Mouse (Mus musculus): ENCODE results near the gene BC030867. TPM values are rescaled to one million over a fixed set of nuclear protein-coding genes. Genes with fewer than 3 reads are reported as not detected.

BC030867 gene
- polyA plus RNA-seq, 1 experiment, result 1.4 TPM

DNA sequence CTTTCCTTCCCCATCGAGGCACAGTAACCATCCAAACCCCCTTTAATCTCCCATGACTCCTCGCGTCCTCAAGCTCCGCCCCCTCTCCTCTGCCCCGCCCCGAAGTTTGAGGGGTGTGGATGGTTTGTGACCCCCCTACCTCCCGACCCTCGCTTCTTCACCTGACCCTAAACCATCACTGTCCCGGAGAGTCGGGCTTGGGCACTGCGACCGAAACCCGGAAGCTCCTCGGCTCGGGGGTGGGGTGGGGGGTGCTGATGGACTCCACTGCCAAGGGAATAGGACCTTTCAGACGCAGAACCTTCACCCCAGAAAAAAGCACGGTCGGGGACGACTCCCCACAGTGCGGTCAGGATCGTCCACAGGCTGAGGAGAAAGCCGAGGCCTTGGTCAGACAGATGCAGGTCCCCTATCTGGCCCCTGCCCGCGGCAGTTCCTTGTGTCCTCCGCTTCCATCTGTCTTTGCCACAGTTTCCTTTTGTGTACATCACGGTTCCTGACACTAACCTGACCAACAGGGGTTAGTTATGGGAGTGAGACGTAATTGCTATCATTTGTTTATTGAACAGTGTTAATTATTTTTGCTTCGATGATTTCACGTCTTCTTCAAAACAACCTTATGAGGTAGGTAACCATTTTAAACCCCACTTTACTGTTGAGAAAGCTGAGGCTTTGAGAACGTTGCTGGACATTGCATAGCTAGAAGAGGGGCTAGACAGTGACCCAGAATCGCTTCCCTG lies 36.6 kb downstream of the BC030867 start:
- Histone ChIP-seq H3K27ac (ENCODE audit: insufficient read depth, low read length) (peak overlapping the region; percentile 34; the same call in 1 of the 2 replicates), H3K4me1 (ENCODE audit: control insufficient read depth, insufficient read depth, low read length) (no peaks in the 10 kb centered on the region), H3K4me3 (ENCODE audit: insufficient read depth, low read length) (peak overlapping the region; percentile 70)
- TF ChIP-seq POLR2A (IDR thresholded peaks at IDR 0.05; ENCODE audit: extremely low read depth, insufficient read depth, low read length) (no peak), CTCF (IDR thresholded peaks at IDR 0.05; ENCODE audit: extremely low read depth, insufficient read depth, low read length) (no peak)

DNA sequence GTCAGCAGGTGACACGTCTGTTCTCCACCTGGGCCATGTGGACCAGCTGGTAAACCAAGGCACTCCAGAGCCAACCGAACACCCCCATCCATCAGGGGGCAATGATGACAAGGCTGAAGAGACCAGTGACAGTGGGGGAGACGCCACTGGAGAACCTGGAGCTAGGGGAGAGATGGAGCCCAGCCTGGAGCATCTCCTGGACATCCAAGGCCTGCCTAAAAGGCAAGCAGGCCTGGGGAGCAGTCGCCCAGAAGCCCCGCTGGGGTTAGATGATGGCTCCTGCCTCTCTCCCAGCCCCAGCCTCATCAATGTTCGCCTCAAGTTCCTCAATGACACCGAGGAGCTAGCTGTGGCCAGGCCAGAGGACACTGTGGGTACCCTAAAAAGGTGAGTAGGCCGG lies 38.8 kb downstream of the BC030867 start:
- Histone ChIP-seq H3K27ac (ENCODE audit: insufficient read depth, low read length) (no peak overlapping the region), H3K4me3 (ENCODE audit: insufficient read depth, low read length) (no peak overlapping the region), H3K4me1 (ENCODE audit: control insufficient read depth, insufficient read depth, low read length) (no peaks in the 10 kb centered on the region)
- no peak for TF ChIP-seq CTCF (IDR thresholded peaks at IDR 0.05; ENCODE audit: extremely low read depth, insufficient read depth, low read length)
- TF ChIP-seq POLR2A (IDR thresholded peaks at IDR 0.05; ENCODE audit: extremely low read depth, insufficient read depth, low read length), result no peak

DNA sequence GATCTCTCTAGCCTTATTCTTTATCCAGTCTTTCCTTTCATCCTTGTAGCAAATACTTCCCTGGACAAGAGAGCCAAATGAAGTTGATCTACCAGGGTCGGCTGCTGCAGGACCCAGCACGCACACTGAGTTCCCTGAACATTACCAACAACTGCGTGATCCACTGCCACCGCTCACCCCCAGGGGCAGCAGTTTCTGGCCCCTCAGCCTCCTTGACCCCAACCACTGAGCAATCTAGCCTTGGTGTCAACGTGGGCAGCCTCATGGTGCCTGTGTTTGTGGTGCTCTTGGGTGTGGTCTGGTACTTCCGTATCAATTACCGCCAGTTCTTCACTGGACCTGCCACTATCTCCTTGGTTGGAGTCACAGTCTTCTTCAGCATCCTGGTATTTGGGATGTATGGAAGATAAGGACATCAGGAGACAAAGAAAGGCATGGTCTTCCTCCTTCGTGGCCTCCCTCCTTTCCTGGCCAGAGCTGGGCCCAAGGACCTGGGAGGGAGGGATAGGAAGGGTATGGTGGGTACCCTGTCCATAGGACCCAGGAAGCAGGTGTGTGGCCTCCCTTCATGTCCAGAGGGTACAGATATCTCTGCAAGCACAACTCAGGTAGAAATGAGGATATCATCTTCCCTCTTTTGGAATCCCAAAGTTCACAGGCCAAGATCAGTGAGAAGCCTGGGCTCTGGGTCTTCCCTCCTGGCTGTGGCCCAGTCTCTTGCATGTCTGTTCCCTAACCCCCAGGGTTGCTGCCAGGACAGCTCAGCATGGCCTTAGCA lies 39.5 kb downstream of the BC030867 start:
- no peak overlapping the region for H3K4me3 ChIP-seq (ENCODE audit: insufficient read depth, low read length)
- no peak overlapping the region for H3K27ac ChIP-seq (ENCODE audit: insufficient read depth, low read length)
- no peaks in the 10 kb centered on the region for H3K4me1 ChIP-seq (ENCODE audit: control insufficient read depth, insufficient read depth, low read length)
- TF ChIP-seq CTCF (IDR thresholded peaks at IDR 0.05; ENCODE audit: extremely low read depth, insufficient read depth, low read length) (no peak), POLR2A (IDR thresholded peaks at IDR 0.05; ENCODE audit: extremely low read depth, insufficient read depth, low read length) (no peak)

DNA sequence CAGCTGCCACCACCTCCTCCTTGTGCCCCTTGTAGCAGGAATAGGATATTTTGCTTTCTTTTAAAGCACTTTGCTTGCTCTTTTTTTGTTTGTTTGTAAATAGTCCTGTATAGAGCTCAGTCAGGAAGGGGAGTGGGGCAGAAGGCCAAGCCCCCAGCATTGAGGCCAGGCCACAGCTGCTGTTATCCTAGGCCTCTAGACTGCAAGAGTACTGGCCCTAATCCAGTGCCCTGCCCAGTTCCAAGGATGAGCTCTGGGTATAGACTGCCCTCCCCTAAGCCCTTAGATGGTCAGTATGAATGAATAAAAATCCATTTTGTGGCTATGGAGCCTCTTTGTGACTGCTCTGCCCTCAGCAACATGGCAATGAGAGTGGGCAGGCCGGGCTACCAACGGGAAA lies 40.2 kb downstream of the BC030867 start:
- TF ChIP-seq CTCF (IDR thresholded peaks at IDR 0.05; ENCODE audit: extremely low read depth, insufficient read depth, low read length), result no peak
- TF ChIP-seq POLR2A (IDR thresholded peaks at IDR 0.05; ENCODE audit: extremely low read depth, insufficient read depth, low read length), result no peak
- H3K4me1 ChIP-seq (ENCODE audit: control insufficient read depth, insufficient read depth, low read length), result no peaks in the 10 kb centered on the region
- no peak overlapping the region for H3K4me3 ChIP-seq (ENCODE audit: insufficient read depth, low read length)
- H3K27ac ChIP-seq (ENCODE audit: insufficient read depth, low read length), result no peak overlapping the region

DNA sequence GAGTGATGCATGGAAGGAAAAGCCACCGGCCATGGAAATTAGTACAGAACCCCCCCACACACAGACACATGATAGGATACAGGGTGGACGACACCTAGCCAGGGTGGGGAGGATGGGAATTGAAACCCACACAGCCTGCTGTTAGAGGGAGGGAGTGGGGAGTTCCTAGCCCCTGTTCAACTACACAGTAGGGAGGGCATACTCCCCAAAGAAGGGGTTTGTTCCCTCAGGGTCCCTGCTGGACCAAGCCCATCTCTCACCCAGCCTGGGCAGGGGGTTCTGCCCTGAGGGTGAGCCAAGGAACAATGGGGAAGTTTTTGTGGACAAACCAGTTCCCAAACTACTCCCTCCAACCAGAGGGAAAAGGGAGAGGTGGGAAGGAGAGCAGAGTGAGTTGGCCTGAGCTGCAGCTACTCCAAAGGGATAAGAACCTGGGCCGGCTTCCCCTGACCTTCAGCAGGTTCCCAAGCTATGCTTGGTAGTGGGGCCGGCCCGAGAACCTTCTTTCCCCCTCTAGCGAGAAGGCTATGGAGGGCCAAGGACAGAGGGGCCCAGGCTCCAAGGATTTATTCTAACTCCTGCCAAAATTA lies 40.9 kb downstream of the BC030867 start:
- no peak overlapping the region for H3K27ac ChIP-seq (ENCODE audit: insufficient read depth, low read length)
- TF ChIP-seq CTCF (IDR thresholded peaks at IDR 0.05; ENCODE audit: extremely low read depth, insufficient read depth, low read length), result no peak
- no peak for TF ChIP-seq POLR2A (IDR thresholded peaks at IDR 0.05; ENCODE audit: extremely low read depth, insufficient read depth, low read length)
- no peak overlapping the region for H3K4me3 ChIP-seq (ENCODE audit: insufficient read depth, low read length)
- H3K4me1 ChIP-seq (ENCODE audit: control insufficient read depth, insufficient read depth, low read length), result no peaks in the 10 kb centered on the region

DNA sequence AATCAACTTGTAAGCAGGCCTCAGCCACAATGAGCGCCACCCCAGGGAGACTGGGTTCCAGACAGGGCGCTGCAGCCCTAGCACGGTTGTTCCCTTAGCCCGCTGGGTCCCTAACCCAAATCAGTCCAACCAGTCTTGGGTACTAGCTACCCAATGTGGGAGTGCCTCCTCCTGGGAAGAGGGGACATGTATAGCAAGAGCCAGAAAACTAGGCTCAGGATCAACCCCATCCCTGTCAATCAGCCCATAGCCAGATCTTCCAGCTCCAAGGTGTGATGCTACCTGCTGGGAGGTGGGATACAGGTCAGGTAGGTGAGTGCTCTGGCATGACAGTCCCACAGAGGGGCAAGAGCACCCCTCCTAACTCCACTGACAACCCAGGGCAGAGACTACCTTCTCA lies 41.5 kb downstream of the BC030867 start:
- TF ChIP-seq CTCF (IDR thresholded peaks at IDR 0.05; ENCODE audit: extremely low read depth, insufficient read depth, low read length), result no peak
- TF ChIP-seq POLR2A (IDR thresholded peaks at IDR 0.05; ENCODE audit: extremely low read depth, insufficient read depth, low read length), result no peak
- Histone ChIP-seq H3K4me3 (ENCODE audit: insufficient read depth, low read length) (no peak overlapping the region), H3K4me1 (ENCODE audit: control insufficient read depth, insufficient read depth, low read length) (no peaks in the 10 kb centered on the region), H3K27ac (ENCODE audit: insufficient read depth, low read length) (no peak overlapping the region)

DNA sequence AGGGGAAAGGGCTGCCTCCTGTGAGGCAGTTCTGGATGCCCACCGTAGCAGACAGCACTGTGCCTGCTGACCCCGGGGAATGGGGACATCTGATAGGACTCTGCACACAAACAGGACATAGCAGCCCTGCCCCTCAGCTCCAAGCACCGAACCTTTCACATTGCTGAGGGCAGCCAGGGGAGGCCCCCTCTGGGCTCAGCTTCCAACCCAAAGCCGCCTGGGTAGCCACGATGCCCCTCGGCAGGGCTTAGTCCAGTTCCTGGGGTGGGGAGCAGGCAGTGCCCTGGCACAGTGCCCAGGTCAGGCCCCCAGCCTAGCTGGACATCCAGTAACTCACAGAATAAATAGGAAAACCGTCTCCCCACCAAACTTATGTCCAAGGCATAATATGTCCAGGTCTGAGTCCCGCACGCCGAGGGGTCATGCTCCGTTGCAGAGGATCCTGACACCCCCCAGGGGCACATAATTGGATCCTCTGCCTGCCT lies 42.4 kb downstream of the BC030867 start:
- Histone ChIP-seq H3K4me1 (ENCODE audit: control insufficient read depth, insufficient read depth, low read length) (no peaks in the 10 kb centered on the region), H3K4me3 (ENCODE audit: insufficient read depth, low read length) (no peak overlapping the region), H3K27ac (ENCODE audit: insufficient read depth, low read length) (no peak overlapping the region)
- TF ChIP-seq CTCF (IDR thresholded peaks at IDR 0.05; ENCODE audit: extremely low read depth, insufficient read depth, low read length) (no peak), POLR2A (IDR thresholded peaks at IDR 0.05; ENCODE audit: extremely low read depth, insufficient read depth, low read length) (no peak)

DNA sequence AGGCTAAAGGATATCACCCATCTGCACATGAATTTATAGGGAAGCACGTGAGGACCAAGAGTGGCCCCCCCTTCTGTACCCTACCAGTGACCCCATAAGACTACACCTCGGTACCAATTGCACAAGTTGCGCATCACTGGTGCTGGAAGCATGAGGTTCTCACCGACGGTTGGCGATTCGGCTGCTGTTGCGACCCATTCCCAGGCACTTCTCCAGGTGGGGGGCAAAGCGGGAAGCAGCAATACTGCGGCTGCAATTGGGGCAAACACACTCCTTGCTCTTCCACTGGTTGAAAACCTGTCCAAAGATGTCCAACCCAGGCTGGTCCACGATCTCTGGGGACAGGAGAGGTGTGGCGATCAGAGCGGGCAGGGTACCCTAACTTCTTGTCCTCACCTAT lies 45.3 kb downstream of the BC030867 start:
- Histone ChIP-seq H3K4me1 (ENCODE audit: control insufficient read depth, insufficient read depth, low read length) (no peaks in the 10 kb centered on the region), H3K27ac (ENCODE audit: insufficient read depth, low read length) (no peak overlapping the region), H3K4me3 (ENCODE audit: insufficient read depth, low read length) (no peak overlapping the region)
- TF ChIP-seq CTCF (IDR thresholded peaks at IDR 0.05; ENCODE audit: extremely low read depth, insufficient read depth, low read length), result no peak
- TF ChIP-seq POLR2A (IDR thresholded peaks at IDR 0.05; ENCODE audit: extremely low read depth, insufficient read depth, low read length), result no peak

DNA sequence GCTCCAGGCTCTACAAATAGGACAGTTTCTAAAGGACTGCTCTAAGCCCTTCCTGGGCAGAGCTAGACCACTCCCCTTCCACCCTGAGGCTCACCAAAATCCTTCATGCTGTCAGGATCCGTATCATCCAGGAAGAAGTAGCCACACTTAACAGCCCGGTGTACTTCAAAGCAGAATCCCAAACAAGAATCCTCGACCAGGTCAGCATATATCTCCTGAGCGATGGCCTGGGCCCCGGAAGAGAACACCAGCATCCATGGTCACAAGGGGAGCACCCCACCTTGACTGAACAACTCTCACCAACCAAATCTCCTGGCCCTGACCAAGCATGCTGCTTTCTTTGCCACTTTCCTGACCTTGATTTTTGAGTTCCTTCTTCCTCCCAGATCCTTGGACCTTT lies 45.7 kb downstream of the BC030867 start:
- Histone ChIP-seq H3K4me3 (ENCODE audit: insufficient read depth, low read length) (no peak overlapping the region), H3K4me1 (ENCODE audit: control insufficient read depth, insufficient read depth, low read length) (no peaks in the 10 kb centered on the region), H3K27ac (ENCODE audit: insufficient read depth, low read length) (no peak overlapping the region)
- TF ChIP-seq POLR2A (IDR thresholded peaks at IDR 0.05; ENCODE audit: extremely low read depth, insufficient read depth, low read length), result no peak
